In the genomic region with DNA sequence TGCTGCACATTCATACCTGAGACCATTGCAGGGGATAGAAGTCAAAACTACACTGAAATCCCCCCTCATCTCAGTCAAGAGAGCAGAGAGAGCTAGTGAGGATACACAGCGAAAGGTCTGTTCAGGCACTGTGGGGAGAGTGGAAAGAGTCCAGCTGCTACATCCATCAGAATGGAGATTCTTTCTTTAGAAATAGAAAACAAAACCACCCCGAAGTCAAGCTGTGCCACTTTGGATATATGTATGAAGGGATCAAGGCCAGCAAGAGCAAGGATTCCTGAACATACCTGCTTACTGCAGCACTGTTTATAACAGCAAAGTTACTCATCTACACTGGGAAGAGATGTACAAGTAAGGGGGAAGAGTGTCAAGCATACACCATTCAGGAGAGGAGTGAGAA, we compare ENCODE assay signal across 19 mouse cellular contexts. TPM values are rescaled to one million over a fixed set of nuclear protein-coding genes. Genes with fewer than 3 reads are reported as not detected.
DNase-seq lines count a peak whose midpoint lies in the region; ATAC-seq lines count a peak whose summit lies in the region.
"Had no signal": no experiment of that assay in that cellular context is flagged by ENCODE, and none has a peak within 500 bp of the region (broad histone marks: within the 10 kb centered on the region; RNA-seq: fewer than 3 reads in every experiment).

No protein-coding gene starts in this region.

- 0 out of 2 replicates have a peak overlapping the region, but pooled peaks have one; percentile 29 for H3K27ac ChIP-seq in limb, embryonic 12.5 days
- H3K27ac ChIP-seq in hindbrain, embryonic 13.5 days: no peak overlapping the region
- H3K27ac ChIP-seq: embryonic facial prominence, embryonic 10.5 days; embryonic facial prominence, embryonic 12.5 days; forebrain, embryonic 12.5 days had no signal

- no peaks in the 10 kb centered on the region for H3K36me3 ChIP-seq in limb, embryonic 12.5 days
- H3K36me3 ChIP-seq in hindbrain, embryonic 13.5 days: no peaks in the 10 kb centered on the region
- H3K36me3 ChIP-seq: embryonic facial prominence, embryonic 10.5 days; embryonic facial prominence, embryonic 12.5 days; forebrain, embryonic 12.5 days had no signal

- no peaks in the 10 kb centered on the region; the same call in 1 of the 2 replicates for H3K27me3 ChIP-seq in limb, embryonic 12.5 days
- peaks cover 6% of the 10 kb centered on the region; the same call in 1 of the 2 replicates for H3K27me3 ChIP-seq in hindbrain, embryonic 13.5 days
- H3K27me3 ChIP-seq: embryonic facial prominence, embryonic 12.5 days; forebrain, embryonic 12.5 days had no signal

- DNase-seq in R1 (ENCODE audit: low read depth, low spot score) (peak; percentile 68), ZHBTc4 (ENCODE audit: low read depth, low spot score) (peak; percentile 38)
- DNase-seq in urinary bladder, postnatal 14 days (ENCODE audit: low spot score): no peak
- DNase-seq: adrenal gland, adult 2 months; adrenal gland, postnatal 14 days; adrenal gland, postnatal 36 days; cerebellum, adult 11-12 months; cerebellum, adult 2 months; cerebellum, adult 9-10 months; cerebellum, postnatal 10 days; cerebellum, postnatal 25 days had no signal

- 80% methylated on average over 2 of the region's 2 CpGs for WGBS in limb, embryonic 12.5 days
- 61% methylated on average over 2 of the region's 2 CpGs for WGBS in hindbrain, embryonic 13.5 days

- H3K9me3 ChIP-seq in limb, embryonic 12.5 days: no peaks in the 10 kb centered on the region
- no peaks in the 10 kb centered on the region for H3K9me3 ChIP-seq in hindbrain, embryonic 13.5 days
- H3K9me3 ChIP-seq: embryonic facial prominence, embryonic 10.5 days; embryonic facial prominence, embryonic 12.5 days; forebrain, embryonic 12.5 days had no signal

- H3K9ac ChIP-seq in limb, embryonic 12.5 days (replicated peaks): no peak overlapping the region
- no peak overlapping the region for H3K9ac ChIP-seq in hindbrain, embryonic 13.5 days
- H3K9ac ChIP-seq: embryonic facial prominence, embryonic 12.5 days; forebrain, embryonic 12.5 days had no signal

- no peak overlapping the region for H3K4me3 ChIP-seq in limb, embryonic 12.5 days (replicated peaks)
- no peak overlapping the region for H3K4me3 ChIP-seq in hindbrain, embryonic 13.5 days
- H3K4me3 ChIP-seq: embryonic facial prominence, embryonic 10.5 days; embryonic facial prominence, embryonic 12.5 days; forebrain, embryonic 12.5 days had no signal

- peaks cover 9% of the 10 kb centered on the region; the same call in 1 of the 2 replicates for H3K4me1 ChIP-seq in limb, embryonic 12.5 days (replicated peaks)
- H3K4me1 ChIP-seq in hindbrain, embryonic 13.5 days (replicated peaks): peaks cover 7% of the 10 kb centered on the region
- H3K4me1 ChIP-seq: embryonic facial prominence, embryonic 12.5 days had no signal

- no peak for ATAC-seq in limb, embryonic 12.5 days (ENCODE audit: insufficient number of reproducible peaks, insufficient read depth, low FRiP score, low TSS enrichment, low read depth)
- no peak for ATAC-seq in hindbrain, embryonic 13.5 days (ENCODE audit: low FRiP score)
- ATAC-seq: forebrain, embryonic 14.5 days; forebrain, embryonic 16.5 days had no signal

- no peak overlapping the region for H3K4me2 ChIP-seq in limb, embryonic 12.5 days
- H3K4me2 ChIP-seq in hindbrain, embryonic 13.5 days: no peak overlapping the region
- H3K4me2 ChIP-seq: embryonic facial prominence, embryonic 12.5 days; forebrain, embryonic 12.5 days had no signal

RNA-seq across cellular contexts. Expression of a gene that starts 48.7 kb away (rescaled TPM):
- polyA plus RNA-seq in limb, embryonic 12.5 days (2016; fragmentation: Nextera tagmentation; extraction: Ambion mirVana): 3.2 and 3.3 TPM in 2 replicates
- polyA plus RNA-seq in hindbrain, embryonic 13.5 days (2015; fragmentation: Nextera tagmentation; extraction: Ambion mirVana): 5.1 and 7.0 TPM in 2 replicates
- polyA plus RNA-seq: C2C12 had no signal
